Comparison of ENCODE assay signal across 7 mouse cellular contexts in genomic region chr10:59615411-59615810, GRCm38 (mm10). TPM values are rescaled to one million over a fixed set of nuclear protein-coding genes. Genes with fewer than 3 reads are reported as not detected.
DNase-seq lines count a peak whose midpoint lies in the region; ATAC-seq and TF ChIP-seq lines count a peak whose summit lies in the region.

No protein-coding gene starts in this region.

- 70% methylated on average over 5 of the region's 5 CpGs for WGBS in thymus, adult 2 months
- WGBS in embryonic facial prominence, embryonic 12.5 days: 40% methylated on average over 5 of the region's 5 CpGs
- 18% methylated on average over 5 of the region's 5 CpGs for WGBS in kidney, postnatal 0 days
- 27% methylated on average over 5 of the region's 5 CpGs for WGBS in neural tube, embryonic 15.5 days

- ATAC-seq in embryonic facial prominence, embryonic 12.5 days (ENCODE audit: insufficient number of reproducible peaks, insufficient read depth, low FRiP score, low TSS enrichment): no peak
- no peak for ATAC-seq in kidney, postnatal 0 days (replicated peaks; ENCODE audit: low FRiP score, low read depth)
- no peak for ATAC-seq in neural tube, embryonic 15.5 days (ENCODE audit: low FRiP score)
- ATAC-seq in granulocyte monocyte progenitor cell, adult 5-6 weeks (replicated peaks; ENCODE audit: poor library complexity, severe bottlenecking): no peak

- H3K9ac ChIP-seq in embryonic facial prominence, embryonic 12.5 days: peak overlapping the region; percentile 92
- H3K9ac ChIP-seq in kidney, postnatal 0 days (ENCODE audit: low read depth, low read length): peak overlapping the region; percentile 76
- peak overlapping the region; percentile 98 for H3K9ac ChIP-seq in neural tube, embryonic 15.5 days (replicated peaks)

- no peak overlapping the region for H3K27ac ChIP-seq in thymus, adult 2 months (ENCODE audit: control insufficient read depth, insufficient read depth, low read length)
- H3K27ac ChIP-seq in embryonic facial prominence, embryonic 12.5 days: no peak overlapping the region
- H3K27ac ChIP-seq in kidney, postnatal 0 days: no peak overlapping the region
- peak overlapping the region; percentile 91 for H3K27ac ChIP-seq in neural tube, embryonic 15.5 days (replicated peaks)

- no peaks in the 10 kb centered on the region for H3K9me3 ChIP-seq in embryonic facial prominence, embryonic 12.5 days
- H3K9me3 ChIP-seq in kidney, postnatal 0 days (replicated peaks; ENCODE audit: low read length): no peaks in the 10 kb centered on the region
- no peaks in the 10 kb centered on the region for H3K9me3 ChIP-seq in neural tube, embryonic 15.5 days (replicated peaks)

- peaks cover 7% of the 10 kb centered on the region for H3K4me1 ChIP-seq in thymus, adult 2 months (replicated peaks; ENCODE audit: control insufficient read depth, insufficient read depth, low read length)
- 0 out of 2 replicates have a peak, but pooled peaks cover 14% of the 10 kb centered on the region for H3K4me1 ChIP-seq in embryonic facial prominence, embryonic 12.5 days
- no peaks in the 10 kb centered on the region for H3K4me1 ChIP-seq in kidney, postnatal 0 days (replicated peaks; ENCODE audit: insufficient read depth, low read length)
- peaks cover 28% of the 10 kb centered on the region for H3K4me1 ChIP-seq in neural tube, embryonic 15.5 days

- H3K27me3 ChIP-seq in thymus, adult 2 months (ENCODE audit: control insufficient read depth, insufficient read depth, low read length): no peaks in the 10 kb centered on the region
- H3K27me3 ChIP-seq in embryonic facial prominence, embryonic 12.5 days: no peaks in the 10 kb centered on the region
- H3K27me3 ChIP-seq in kidney, postnatal 0 days (ENCODE audit: insufficient read depth, low read length): no peaks in the 10 kb centered on the region
- no peaks in the 10 kb centered on the region for H3K27me3 ChIP-seq in neural tube, embryonic 15.5 days (replicated peaks)

- H3K4me2 ChIP-seq in embryonic facial prominence, embryonic 12.5 days (replicated peaks): peak overlapping the region; percentile 93
- peak overlapping the region; percentile 67 for H3K4me2 ChIP-seq in kidney, postnatal 0 days (ENCODE audit: low read length)
- H3K4me2 ChIP-seq in neural tube, embryonic 15.5 days: peak overlapping the region; percentile 78

- peak overlapping the region; percentile 84 for H3K4me3 ChIP-seq in thymus, adult 2 months (ENCODE audit: control insufficient read depth, insufficient read depth, low read length)
- peak overlapping the region; percentile 90 for H3K4me3 ChIP-seq in embryonic facial prominence, embryonic 12.5 days
- peak overlapping the region; percentile 70 for H3K4me3 ChIP-seq in kidney, postnatal 0 days (replicated peaks; ENCODE audit: low read depth, low read length)
- H3K4me3 ChIP-seq in neural tube, embryonic 15.5 days (replicated peaks): peak overlapping the region; percentile 89

- H3K36me3 ChIP-seq in thymus, adult 2 months (ENCODE audit: control insufficient read depth, insufficient read depth, low read length): no peaks in the 10 kb centered on the region
- no peaks in the 10 kb centered on the region for H3K36me3 ChIP-seq in embryonic facial prominence, embryonic 12.5 days
- H3K36me3 ChIP-seq in kidney, postnatal 0 days (ENCODE audit: insufficient read depth, low read length): no peaks in the 10 kb centered on the region
- no peaks in the 10 kb centered on the region for H3K36me3 ChIP-seq in neural tube, embryonic 15.5 days

- DNase-seq in thymus, adult 2 months: no peak
- no peak for DNase-seq in thymus, postnatal 14 days
- DNase-seq in kidney, postnatal 0 days (ENCODE audit: low spot score): no peak
- no peak for DNase-seq in urinary bladder, adult 2 months (ENCODE audit: low spot score)

- TF ChIP-seq POLR2A in thymus, adult 2 months (IDR thresholded peaks at IDR 0.05; ENCODE audit: control insufficient read depth, extremely low read depth, insufficient read depth, low read length, poor library complexity): no peak

- no peak for TF ChIP-seq CTCF in thymus, adult 2 months (IDR thresholded peaks at IDR 0.05; ENCODE audit: borderline replicate concordance, control insufficient read depth, extremely low read depth, insufficient read depth, low read length, poor library complexity)
- TF ChIP-seq CTCF in kidney, postnatal 0 days (IDR thresholded peaks at IDR 0.05; ENCODE audit: low read depth): no peak

RNA-seq across cellular contexts. Expression of gene Gm10322, which starts 0.5 kb away (rescaled TPM):
- 1.5 TPM in 1 of 2 replicates, not detected in the other for polyA plus RNA-seq in thymus, adult 2 months (2012; rRNA removed)
- polyA plus RNA-seq in embryonic facial prominence, embryonic 12.5 days (2016; fragmentation: Nextera tagmentation; extraction: Ambion mirVana): not detected in 2 replicates
- 0.43 TPM in 1 of 2 replicates, not detected in the other for polyA plus RNA-seq in kidney, postnatal 0 days (2015; fragmentation: Nextera tagmentation; extraction: Ambion mirVana)
- not detected in 2 replicates for polyA plus RNA-seq in neural tube, embryonic 15.5 days (2015; fragmentation: Nextera tagmentation; extraction: Ambion mirVana)
- 0.51 TPM in 1 of 2 replicates, not detected in the other for polyA plus RNA-seq in urinary bladder, adult 2 months (2012; rRNA removed)
- total RNA-seq in granulocyte monocyte progenitor cell, adult 5-6 weeks (2014; fragmentation: Nextera tagmentation): not detected in 2 replicates
- total RNA-seq in granulocyte monocyte progenitor cell, adult 5-6 weeks (2017): not detected in 2 replicates

RNA-seq across cellular contexts. Expression of gene Mcu, which starts 1.1 kb away (rescaled TPM):
- polyA plus RNA-seq in thymus, adult 2 months (2012; rRNA removed): 18.2 and 23.1 TPM in 2 replicates
- 30.9 and 32.8 TPM in 2 replicates for polyA plus RNA-seq in embryonic facial prominence, embryonic 12.5 days (2016; fragmentation: Nextera tagmentation; extraction: Ambion mirVana)
- 36.5 and 40.2 TPM in 2 replicates for polyA plus RNA-seq in kidney, postnatal 0 days (2015; fragmentation: Nextera tagmentation; extraction: Ambion mirVana)
- 49.2 and 51.7 TPM in 2 replicates for polyA plus RNA-seq in neural tube, embryonic 15.5 days (2015; fragmentation: Nextera tagmentation; extraction: Ambion mirVana)
- polyA plus RNA-seq in urinary bladder, adult 2 months (2012; rRNA removed): 61.4 and 63.9 TPM in 2 replicates
- total RNA-seq in granulocyte monocyte progenitor cell, adult 5-6 weeks (2014; fragmentation: Nextera tagmentation): 29.6 and 40.0 TPM in 2 replicates
- 43.1 and 46.4 TPM in 2 replicates for total RNA-seq in granulocyte monocyte progenitor cell, adult 5-6 weeks (2017)
